Mouse (Mus musculus) thymus, adult 2 months (tissue): Measurements from ENCODE around the gene Mrpl4.

Experiments
- CTCF ChIP-seq: fragments of 200-500 bp; IDR thresholded peaks from 2 replicates; pipeline ENCODE4 v1.5.1; 2012; ENCODE audit warnings: mild to moderate bottlenecking, control low read depth, low read length, moderate library complexity, borderline replicate concordance; ENCODE audit not compliant: control insufficient read depth, poor library complexity, insufficient read depth; ENCODE audit errors: extremely low read depth
- POLR2A ChIP-seq: fragments of 200-500 bp; IDR thresholded peaks from 2 replicates; pipeline ENCODE4 v1.6.1; 2012; ENCODE audit warnings: mild to moderate bottlenecking, low read length, control low read depth, moderate library complexity; ENCODE audit not compliant: control insufficient read depth, poor library complexity, insufficient read depth; ENCODE audit errors: extremely low read depth

GRCm38 (mm10) chr9:21034481-21035085 lies 32.0 kb downstream of the Mrpl4 start:
- no peak for TF ChIP-seq CTCF
- no peak for TF ChIP-seq POLR2A
